Mouse (Mus musculus) 416B (cell line): ENCODE measurements at regions not wholly inside any gene's neighbourhood (a gene's known extent, or its start where the extent isn't known, plus 50 kb on each side); places are given as distances from the start of the nearest gene placed in this dataset.

ENCODE experiments used
- DNase-seq: peaks from one replicate; pipeline ENCODE4 v3.0.0; 2011; ENCODE audit warnings: low read depth

DNA sequence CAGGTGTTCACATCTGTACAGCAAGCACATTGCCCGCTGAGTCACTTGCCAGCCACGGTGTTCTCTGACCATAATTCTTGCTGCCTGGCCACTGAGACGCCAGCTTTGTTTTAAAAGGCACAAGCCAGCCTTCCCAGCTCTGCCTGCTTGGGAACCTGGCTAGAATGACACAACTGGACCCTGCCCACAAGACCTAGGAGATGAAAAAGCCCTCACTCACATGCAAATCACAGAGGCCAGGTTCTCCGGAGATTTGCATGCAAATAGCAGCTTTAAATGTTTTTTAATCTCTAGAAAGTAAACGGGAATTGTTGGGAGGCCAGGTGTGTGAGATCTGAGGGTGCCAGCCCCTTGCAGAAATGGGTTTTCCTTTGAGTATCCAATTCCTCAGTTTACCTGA lies 71.9 kb downstream of the 1810010D01Rik start:
- no peak for DNase-seq

DNA sequence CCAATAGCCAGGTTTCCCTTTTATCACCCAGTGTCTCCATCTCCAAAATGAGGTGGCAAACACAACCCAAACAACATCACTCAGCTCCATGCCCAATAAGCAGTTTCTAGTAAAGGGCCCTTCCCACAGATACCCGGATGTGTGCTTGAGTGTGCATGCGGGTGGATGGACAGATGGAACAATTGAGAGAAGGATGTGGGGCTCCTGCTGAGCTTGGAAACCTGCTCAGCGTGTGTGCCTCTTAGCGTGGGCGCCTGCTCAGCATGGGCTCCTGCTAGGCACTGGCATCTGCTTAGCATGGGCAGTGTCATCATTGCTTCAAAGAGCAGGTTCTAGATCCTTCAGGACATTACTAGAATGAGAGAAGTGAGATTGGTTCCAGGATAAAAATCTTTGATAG lies 75.4 kb downstream of the 1810010D01Rik start:
- DNase-seq, result no peak

DNA sequence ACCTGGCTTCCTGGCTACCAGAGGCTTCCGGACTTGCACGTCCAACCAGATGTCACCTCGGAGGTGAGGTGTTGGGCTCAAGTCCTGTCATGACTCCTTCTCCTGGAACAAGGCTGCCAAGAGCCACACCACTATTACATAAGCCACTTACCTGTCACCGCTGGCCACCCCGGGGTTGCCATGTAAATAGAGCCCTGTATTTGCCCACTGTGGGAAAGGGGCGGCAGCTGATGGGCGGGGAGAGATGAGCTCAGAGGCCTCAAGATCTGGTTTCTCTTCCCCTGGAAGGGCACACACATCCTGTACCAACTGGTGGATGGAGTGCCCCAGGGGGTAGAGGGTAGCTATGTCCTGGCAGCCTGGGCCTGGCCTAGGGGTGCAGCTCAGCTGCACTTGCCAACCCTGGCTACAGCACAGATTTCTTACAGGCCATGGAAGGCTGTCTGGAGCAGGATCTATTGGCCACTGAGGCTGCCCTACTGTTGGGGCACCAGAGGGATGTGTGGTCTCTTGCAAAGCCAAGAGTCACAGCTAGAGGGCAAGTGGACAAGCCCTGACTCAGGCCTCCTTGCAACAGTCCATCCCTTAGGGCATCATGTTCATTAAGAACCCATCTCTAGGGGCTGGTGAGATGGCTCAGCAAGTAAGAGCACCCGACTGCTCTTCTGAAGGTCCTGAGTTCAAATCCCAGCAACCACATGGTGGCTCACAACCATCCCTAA lies 76.3 kb downstream of the 1810010D01Rik start:
- DNase-seq, result peak; percentile 51

DNA sequence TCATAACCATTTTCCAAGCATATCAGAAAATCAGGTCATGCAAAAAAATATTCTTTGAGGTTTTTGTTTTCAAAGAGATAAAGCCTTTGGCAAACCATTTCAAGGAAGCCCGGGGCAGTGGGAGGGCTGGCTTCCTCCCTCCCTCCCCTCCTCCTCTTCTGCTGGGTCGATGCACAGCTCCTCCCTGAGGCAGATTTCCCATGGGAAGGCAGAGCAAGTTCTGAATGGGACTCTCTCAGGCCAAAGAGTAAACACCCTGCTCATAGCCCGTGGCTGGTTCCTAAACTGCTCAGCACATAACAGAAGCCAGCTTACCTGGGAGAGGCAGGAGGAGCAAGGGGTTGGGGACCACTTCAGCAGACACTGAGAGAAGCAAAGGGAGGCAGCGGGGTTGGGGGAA lies 77.9 kb downstream of the 1810010D01Rik start:
- no peak for DNase-seq

DNA sequence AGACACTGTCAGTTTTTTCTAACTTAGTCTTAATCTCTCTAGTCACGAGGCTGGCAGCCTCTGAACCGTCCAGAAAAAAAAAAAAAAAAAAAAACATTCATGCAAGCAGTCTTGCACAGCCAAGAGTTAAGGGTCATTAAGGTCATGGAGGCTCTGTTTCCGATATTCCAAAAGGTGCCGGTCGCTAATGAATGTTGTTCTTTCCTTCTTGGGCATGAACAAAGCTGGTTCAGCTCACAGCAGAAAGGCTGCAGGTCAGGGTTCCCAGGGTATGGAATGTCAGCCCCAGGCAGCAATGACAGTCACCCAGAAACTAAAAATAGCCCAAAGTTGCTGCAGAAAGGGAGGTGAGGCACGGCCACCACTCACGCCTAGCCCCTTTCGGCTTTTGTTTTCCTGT lies 80.3 kb downstream of the 1810010D01Rik start:
- no peak for DNase-seq

DNA sequence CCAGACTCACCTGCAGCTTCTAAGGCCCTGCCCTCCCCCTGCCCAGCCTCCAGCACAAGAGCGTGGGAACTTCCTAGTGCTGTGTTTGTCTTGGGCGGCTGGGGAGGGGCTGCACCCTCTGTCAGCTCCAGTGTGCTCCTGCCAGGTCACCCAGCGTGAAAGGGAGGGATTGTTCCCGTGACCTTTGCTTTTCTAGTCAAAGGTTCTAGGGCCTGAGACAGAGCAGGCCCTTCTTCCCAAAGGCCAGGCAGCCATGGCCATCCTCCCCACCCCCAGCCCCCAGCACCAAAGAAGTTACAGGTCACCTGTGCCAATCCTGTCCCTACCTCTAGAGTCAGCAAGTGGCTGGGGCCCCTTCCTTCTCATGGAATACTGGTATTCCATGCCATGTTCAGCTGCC lies 80.7 kb downstream of the 1810010D01Rik start:
- DNase-seq, result no peak

DNA sequence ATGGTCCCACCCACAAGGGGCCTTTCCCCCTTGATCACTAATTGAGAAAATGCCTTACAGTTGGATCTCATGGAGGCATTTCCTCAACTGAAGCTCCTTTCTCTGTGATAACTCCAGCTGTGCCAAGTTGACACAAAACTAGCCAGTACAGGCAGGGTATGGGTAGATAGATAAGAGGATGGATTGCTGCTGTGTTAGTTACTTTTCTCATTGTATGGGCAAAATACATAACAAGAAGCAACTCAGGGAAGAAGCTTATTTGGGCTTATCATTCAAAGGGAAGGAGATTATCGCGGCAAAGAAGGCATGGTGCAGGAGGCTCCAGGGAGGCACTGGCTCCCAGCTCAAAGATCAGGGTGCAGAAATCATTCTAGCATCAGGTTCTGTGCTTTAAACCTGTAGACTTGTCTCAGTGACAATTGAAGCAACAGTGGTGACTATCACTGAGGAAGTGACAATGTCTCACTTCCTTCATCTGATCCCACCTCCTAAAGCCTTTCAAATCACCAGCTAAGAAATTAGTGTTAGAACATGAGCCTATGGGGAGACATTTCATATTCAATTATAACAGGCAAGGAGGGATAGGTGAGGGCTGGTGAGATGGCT lies 83.8 kb downstream of the 1810010D01Rik start:
- no peak for DNase-seq

DNA sequence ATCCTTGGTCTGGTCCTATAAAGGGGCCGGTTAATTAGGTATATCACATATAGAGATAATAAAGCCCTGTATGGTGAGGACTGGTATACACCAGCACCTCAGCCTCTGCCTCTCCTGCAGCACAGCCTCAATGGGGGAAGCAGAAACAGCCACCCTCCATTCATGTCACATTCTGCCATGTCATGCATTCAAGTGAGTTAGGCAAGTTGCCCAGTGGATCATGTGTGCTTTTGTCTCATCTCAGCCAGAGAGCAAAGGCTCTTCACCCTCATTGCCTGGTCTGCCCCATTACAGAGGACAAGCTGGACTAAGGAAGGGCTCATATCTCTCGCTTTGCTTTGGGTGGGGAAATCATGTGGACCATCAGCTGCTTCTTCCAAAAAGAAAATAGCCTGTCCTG lies 85.4 kb downstream of the 1810010D01Rik start:
- no peak for DNase-seq

DNA sequence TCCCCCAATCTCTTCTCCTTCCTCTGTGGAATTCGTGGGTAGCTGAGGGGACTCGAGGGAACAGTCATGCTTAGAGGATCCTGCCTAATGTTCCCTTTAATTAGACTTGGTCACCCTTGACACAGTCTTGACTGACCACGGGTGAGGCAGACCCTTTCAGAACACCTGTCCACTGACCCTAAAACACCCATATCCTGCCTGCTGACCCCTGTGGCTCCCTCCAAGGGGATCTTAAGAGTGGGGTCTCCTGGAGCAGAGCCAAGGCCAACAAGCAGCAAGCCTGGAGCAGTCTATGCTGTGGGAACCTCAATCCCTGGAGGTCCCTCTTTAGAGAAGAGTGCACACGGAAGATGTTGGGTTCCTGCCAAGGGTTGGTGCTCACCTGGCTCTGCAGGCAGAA lies 89.5 kb downstream of the 1810010D01Rik start:
- DNase-seq, result no peak

DNA sequence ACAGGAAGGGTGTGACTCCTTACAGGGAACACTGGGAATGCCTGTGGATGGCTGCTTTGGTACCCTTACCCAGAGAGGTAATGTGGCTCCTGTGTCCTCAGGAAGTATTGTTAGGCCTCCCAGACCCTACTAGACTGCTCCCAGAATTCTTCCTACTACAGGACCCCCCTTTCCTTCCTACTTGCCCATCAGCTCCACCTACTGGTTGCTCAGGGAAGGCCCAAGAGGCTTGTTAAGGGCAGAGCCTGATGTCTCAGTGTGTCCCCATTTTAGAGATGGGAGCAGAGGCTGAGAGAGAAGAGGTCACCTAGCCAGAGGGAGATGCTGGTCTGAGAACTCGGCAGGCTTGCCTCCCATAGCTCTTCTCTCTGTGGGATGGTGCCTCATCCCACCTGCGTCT lies 93.3 kb downstream of the 1810010D01Rik start:
- peak; percentile 76 for DNase-seq

DNA sequence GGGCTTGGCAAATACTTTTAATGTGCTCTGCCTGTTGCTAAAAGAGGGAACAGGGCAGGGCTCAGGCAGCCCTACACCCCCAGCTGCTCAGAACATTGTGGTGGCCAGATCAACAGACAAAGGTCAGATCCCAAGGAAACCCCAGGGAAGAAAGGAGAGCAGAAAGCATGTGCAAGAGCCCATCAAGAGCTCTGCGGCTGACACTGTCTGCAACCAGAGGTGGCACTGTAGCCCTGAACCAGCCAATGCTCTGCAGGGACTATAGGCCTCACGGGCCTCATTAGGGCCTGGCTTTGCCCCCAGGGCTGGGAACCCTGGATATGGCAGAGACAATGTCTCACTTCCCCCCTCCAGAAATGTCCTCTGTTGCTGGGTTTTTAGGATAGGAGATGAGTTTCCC lies 93.8 kb downstream of the 1810010D01Rik start:
- DNase-seq, result peak; percentile 29

DNA sequence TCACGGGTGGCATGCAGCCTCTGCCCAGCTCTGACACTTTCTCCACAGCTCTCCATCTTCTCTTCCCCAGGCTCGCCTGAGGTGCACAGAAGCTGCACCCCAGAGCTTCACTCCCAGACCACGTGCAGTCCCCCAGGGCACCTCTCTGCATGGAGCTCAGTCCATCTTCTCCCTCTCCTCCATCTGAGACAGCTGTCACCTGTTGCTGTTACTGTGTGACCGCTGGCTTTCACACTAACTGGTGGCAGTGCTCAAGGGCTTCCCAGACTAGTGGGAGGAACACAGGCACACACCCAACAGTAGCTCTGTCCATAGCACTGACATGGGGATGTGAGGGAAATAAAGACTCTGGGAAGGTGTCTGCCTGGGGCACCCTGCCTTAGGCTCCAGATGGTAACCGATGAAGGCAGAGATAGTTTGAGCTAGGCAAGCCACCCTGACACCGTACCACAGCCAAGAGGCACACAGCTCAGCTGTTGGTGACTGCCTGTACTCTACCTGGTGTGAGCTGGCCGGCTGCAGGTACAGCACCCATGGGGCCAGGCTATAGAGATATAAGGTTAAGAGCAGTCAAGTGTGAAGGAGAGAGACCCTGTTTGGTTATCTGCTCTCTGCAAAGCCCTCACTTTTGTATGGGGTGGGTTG lies 94.9 kb downstream of the 1810010D01Rik start:
- no peak for DNase-seq

DNA sequence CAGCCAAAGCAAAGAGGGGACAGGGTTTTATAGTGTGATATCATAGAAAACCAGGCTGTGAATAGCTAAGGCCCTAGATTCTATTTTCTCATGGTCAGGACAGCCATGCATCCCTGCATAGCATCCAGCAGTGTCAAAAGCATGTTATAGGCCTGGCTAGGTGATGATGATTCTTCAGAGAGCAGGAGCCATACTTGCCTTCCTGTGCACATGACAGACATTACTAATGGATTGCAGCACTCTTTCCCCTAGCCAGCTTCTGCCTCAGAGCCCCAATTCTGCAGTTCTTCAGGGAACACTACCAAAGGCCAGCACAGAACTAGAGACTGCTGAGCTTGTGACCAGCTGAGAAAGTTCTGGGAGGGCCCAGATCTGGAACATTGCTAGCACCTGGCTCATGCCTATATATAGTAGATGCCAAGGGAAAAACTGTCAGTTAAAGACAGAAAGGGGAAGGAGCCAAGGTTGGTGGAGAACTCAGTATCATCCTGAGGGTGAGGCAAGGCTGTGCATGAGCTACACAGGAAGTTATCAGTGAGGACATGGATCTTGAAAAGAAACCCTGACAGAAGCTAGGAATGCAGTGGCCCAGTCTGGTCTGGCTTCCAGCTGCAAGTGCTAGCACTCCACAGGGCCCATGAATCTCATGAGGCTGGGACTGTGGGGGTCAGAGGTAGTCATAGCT lies 95.6 kb downstream of the 1810010D01Rik start:
- peak; percentile 80 for DNase-seq

DNA sequence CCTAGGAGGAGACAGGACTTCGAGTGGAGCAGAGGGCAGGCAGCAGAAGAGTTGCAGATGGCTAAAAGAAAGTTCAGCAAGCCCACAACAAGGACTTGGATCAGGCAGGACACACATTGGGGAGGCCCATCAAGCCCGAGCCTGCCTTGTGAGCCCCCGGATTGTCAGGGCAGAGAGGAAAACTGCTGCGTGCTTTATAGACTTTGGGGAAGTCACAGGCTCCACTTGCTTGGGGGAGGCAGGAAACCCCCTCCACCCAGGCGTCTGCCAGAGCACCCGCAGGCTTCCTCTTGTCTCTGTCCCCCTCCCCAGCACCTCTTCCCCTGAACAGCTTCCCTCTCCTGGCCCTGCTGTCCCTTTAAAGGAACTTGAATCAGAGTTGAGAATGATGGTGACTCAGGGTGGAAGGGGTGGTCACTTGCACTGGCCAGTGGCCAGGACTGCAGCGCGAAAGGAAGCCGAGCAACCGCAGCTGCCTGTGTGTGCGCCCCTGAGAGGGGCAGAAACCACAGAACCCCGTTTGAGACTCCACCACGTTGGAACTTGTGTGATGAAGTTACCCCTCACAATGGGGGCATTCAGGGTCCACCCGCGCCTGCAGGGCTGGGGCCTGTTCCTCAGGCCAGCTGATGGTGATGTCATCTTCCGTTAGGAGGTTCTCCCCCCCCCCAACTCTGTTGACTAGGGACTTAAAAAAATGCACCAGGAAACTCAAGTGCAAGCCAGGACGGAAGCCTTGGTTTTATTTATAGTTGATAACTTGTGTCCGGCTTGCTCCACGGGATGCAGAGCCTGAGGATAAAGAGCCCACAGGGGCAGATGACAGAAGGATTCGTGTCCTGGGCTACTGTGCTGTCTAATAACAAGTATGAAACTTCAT lies 96.4 kb downstream of the 1810010D01Rik start:
- DNase-seq, result peak; percentile 100

DNA sequence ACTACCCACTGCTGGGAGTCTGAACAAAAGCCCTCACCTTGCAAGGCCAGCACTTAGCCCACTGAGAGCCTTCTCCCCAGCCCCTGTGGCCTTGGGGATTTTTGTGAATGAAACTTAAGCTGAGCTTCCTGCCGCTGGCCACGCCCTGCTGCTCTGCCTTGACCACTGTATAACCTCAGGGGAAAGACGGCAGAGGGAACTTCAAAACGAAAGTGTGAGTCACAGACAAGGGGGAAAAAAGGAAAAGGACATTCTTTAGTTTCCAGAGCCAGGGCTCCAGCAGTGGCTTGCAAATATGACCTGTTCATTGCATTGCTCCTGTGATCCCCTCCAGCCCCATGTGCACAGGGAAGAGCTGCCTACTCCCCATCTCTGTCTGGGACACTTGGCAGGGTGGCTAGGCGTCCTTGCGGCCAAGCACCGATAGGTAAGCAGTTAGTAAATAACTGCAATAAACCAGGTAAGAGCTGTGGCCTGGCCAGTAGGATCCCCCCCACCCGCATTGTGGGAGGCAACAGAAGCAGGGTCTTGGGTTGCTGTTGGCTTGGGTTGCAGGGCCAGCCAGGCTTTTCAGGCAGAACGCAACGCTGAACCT lies 97.2 kb downstream of the 1810010D01Rik start:
- DNase-seq, result peak; percentile 96

DNA sequence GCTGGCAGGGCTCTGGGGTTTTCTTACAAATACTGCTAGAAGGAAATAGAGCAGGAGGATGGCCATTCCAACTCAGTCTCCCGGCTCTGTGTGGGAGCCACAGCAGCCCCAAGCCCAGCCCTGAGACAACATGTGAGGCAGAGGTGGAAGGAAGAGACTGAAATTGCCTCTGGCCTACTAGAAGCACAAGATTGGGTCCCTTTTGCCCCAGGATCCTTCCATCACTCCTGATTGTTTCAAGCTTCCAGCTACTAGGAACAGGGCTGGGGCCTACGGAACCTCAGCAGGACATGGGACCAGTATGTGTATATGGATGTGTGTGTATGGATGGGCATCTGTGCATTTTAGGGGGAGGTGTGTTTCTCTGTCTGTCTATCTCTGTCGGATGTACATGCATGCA lies 97.9 kb downstream of the 1810010D01Rik start:
- no peak for DNase-seq

DNA sequence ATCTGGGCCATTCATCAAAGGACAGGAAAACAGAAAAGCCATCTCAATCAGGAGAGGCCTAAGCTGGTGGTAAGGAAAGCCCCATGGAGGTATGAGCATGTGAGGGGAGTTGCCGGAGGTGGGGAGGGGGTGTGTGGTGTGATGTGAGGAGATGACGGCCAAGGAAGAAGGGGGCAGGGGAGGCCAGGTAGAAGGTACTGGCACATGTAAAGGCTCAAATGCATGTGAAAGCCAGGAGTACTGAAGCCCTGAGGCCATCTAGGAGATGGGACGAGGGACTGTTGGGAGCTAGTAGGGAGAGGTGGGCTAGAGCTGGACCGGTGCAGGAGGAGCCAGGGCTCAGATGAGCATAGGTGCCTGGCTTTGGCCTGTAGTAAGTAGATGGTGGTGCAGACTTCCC lies 98.4 kb downstream of the 1810010D01Rik start:
- DNase-seq, result no peak

DNA sequence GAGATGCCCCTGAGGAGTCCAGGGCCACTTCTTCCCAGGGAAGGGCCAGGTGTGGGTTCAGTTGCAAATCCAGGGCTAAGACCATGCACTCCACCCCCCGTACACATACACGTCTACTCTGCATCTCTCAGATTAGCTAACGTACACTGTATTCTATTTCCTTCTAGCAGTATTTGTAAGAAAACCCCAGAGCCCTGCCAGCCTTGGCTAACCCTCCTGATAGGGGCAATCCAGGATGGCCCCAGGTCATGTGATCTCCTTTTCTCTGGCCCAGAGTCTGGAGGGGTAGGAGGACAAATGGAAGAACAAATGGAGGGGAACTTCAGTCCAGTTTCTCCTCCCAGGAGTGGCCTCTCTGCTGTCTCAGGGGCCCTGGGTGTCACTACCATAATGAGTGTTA lies 98.9 kb downstream of the 1810010D01Rik start:
- no peak for DNase-seq

DNA sequence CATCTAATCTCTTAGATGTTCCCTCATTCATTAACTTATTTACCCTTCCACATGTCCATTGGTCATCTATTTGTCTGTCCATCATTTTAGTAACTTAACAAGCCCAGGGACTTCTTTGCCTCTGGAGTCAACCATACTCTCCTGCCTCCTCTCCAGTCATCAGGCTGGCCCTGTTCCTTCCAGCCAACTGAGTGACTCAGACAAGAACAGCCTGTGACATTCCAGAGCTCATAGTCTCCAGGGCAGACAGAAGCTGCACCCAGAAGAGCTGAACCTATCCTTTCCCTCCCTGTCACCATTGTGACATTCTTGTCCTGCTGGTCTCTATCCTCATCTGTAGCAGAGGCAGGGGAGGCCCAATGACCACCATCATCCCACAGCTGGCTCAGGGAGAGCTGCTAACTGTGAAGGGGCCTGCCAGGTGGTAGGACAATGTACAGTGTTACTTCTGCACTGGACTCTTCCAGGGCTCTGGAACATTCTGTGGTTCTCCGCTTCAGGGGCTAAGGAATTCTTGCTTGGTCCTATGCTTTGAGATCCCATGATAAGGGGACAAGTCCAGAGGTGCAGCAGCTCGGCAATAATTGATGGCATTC lies 100.2 kb downstream of the 1810010D01Rik start:
- DNase-seq, result no peak

DNA sequence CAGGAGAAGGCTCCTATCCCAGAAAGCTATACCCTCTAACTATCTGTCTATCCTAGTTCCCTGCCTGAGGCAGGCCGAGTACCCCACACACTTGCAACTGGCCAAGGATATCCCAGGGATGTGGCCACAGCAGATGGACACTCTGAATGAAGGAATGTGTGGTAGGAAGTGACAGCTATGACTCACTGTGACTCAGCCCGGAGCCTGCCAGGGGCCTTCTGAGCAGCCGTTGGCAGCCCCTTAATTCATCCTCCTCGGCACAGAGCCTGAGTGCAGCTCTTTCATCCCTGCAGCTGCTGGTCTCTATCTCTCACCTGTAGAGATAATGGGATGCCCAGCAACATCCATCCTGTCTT lies 101.4 kb downstream of the 1810010D01Rik start:
- DNase-seq, result peak; percentile 97

DNA sequence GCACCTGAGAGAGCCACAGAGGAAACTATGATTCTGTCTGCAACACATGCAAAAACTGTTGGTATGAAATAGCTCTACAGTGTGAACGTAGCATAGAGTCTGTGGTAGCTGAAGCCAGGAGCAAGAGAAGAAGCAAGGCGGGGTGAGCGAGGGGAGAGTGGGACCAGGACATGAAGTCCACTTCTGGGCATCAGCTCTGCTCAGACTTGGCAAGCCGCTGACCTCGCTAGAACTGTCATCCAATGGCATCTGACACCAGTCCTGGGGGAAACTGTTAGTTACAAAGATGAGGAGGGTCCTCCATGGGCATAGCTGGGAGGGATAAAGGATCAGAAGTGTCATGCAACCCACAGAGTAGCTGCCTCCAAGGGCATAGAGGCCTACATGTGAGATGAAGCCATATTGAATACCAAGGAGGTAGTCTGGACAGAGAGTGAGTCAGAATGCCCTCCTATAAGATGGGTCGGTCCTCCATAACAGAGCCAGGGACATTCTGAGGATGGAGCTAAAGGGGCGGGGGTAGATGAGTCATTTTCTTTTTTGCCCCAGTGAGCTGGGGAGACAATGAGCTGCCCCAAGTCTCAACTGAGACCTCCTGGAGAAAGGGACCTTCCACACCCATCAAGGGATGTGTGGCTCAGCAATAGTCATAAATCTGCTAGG lies 102.0 kb downstream of the 1810010D01Rik start:
- DNase-seq, result peak; percentile 92
